Mouse (Mus musculus): ENCODE measurements around the gene Gja5.
"Not testable (repeated sequence)": the region's sequence is repeated elsewhere in the genome, so short reads cannot be mapped to it uniquely, and the experiment has no call there.

Gja5 gene

DNA sequence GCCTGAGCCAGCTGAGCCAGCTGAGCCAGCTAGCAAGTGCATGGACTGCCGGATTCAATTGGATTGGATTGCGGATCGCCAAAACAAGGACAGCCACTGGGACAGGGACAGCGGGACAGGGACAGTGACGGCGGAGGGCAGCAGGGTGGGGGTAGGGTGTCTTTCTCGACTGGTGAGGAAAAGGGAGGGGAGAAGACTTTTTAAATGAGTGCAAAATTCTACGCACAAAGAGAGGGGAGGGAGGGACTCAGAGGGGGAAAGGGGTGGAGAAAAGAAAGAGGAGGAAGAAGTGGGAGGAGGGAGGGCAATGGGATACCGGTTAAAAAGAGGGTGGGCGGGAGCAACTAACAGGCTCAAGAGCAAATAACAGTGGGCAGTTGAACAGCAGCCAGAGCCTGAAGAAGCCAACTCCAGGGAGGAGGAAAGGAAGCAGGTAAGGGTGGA is 127.6 kb downstream of the Gja5 start:
- in situ Hi-C loops (cut with MseI, MboI) = no loop called here

DNA sequence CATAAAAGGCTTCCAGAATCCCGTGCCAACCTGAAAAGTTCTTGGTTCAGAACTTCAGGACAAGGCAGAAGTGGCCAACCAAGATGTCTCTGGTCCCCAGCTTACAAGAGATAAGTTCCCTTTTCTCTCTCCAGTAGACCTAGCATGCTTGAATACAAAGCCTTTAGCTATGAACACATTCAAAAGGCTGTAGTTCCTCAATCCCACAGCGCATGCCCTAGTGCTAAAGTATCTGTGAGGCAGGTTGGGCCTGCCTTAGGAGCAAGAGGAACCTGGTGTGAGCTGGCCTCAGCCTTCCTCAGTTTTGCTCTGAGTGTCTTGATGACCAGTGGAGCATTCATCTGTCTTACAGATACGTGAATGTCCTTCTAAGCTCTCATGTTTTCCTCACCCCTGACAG is 131.1 kb downstream of the Gja5 start:
- in situ Hi-C loops (cut with MseI, MboI) = no loop called here

DNA sequence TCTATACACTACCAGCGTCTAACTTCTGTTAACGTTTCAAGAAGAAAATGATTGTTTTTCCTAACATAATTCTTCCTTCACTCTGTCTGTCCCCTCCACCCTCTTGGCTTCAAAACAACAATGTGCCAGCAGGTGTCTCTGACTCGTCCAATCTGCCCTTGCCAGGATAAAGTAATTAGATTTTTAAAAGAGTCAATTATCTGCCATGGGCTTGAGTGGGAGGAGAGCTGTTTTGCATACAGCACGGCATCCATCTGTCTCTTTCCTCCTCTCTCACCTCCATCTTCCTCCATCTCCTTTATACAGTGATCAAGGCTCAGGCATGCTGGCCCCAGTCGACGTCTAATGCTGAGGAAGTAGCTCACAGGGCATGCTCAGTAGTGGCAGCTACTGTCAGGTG is 132.6 kb downstream of the Gja5 start:
- in situ Hi-C loops (cut with MseI, MboI) = no loop called here

DNA sequence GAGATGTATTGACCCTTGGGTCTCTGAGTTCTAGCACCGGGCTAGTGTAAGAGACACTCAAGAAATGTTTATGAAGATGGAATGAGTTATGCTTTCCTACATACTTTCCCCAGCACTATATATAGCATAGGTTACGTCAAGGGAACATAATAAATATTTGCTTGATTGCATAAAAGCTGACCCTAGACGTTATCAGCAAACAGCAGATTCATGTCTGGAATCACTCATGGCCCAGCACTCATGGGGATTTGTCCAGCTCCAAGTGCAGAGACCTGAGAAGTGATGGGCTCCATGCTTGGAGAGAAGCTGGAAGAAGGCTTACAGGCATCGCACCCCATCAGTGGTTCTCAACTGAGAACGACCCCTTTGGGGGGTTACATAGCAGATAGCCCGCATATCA is 135.2 kb downstream of the Gja5 start:
- in situ Hi-C loops (cut with MseI, MboI) = loop anchor here in 1 of 2 experiments (10.0 kb wide), 1 partner anchor 95 kb away; no protein-coding TSS in a partner anchor

DNA sequence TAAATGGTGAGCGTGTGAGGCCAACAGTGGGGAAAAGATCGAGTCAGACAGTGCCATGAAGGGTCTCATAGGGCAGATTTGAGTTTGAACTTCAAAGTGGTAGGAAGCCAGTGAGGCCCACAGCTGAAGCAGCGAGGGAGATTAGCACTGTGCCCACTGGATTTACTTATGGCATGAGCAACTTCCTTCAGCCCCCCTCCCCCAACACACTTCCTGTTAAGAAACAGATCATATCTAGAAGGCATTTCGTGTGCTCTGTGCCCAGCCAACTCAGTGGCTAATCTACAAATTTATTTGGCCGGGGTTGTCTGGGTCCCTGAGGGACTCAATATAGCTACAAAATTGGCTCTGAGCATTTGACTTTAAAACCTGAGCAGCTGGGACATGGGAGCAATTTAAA is 139.7 kb downstream of the Gja5 start:
- in situ Hi-C loops (cut with MseI, MboI) = loop anchor here in 1 of 2 experiments (10.0 kb wide), 1 partner anchor 99 kb away; no protein-coding TSS in a partner anchor

DNA sequence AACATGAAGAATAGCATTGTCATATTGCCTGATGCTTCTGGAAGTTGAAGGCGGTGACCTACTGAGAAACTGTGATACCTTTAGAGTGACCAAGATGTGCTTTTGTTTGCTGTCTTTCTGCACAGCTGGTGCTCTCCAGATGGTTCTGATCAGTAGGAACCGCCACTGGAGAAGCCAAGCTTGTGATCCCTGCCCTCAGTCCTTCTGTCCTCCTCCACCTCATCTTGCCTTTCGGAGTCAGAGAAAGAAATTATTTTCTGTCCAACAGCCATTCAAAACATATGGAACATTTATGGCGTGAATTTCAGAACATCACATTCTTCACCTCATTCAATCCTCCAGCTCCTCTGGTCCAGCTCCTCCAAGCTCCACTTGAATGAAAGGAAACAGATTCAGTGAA is 143.3 kb downstream of the Gja5 start:
- in situ Hi-C loops (cut with MseI, MboI) = loop anchor here (5.0 to 10.0 kb wide), 2 partner anchors 103 to 105 kb away; no protein-coding TSS in a partner anchor

DNA sequence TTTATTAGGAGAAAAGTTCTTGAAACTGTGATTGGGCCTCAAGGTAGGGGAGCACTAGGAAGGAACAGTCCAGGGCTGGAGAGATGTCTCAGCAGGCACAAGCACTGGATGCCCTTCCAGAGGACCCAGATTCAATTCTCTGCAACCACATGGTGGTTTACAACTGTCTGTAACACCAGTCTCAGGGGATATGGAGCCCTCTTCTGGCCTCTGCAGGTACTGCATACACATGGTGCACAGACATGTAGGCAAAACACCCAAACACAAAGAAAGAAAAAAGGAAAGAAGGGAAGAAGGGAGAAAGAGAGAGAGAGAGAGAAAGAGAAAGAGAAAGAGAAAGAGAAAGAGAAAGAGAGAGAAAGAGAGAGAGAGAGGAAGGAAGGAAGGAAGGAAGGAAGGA is 143.9 kb downstream of the Gja5 start:
- in situ Hi-C loops (cut with MseI, MboI) = loop anchor here (5.0 to 10.0 kb wide), 2 partner anchors 104 to 106 kb away; no protein-coding TSS in a partner anchor

DNA sequence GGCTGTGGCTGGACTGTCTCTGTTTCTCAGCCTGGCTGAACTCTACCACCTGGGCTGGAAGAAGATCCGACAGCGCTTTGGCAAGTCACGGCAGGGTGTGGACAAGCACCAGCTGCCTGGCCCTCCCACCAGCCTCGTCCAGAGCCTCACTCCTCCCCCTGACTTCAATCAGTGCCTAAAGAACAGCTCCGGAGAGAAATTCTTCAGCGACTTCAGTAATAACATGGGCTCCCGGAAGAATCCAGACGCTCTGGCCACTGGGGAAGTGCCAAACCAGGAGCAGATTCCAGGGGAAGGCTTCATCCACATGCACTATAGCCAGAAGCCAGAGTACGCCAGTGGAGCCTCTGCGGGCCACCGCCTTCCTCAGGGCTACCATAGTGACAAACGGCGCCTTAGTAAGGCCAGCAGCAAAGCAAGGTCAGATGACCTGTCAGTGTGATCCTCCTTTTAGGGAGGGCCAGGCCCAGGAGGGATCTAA is 146.8 kb downstream of the Gja5 start:
- in situ Hi-C loops (cut with MseI, MboI) = loop anchor here in 1 of 2 experiments (10.0 kb wide), 1 partner anchor 1353 kb away; no protein-coding TSS in a partner anchor

DNA sequence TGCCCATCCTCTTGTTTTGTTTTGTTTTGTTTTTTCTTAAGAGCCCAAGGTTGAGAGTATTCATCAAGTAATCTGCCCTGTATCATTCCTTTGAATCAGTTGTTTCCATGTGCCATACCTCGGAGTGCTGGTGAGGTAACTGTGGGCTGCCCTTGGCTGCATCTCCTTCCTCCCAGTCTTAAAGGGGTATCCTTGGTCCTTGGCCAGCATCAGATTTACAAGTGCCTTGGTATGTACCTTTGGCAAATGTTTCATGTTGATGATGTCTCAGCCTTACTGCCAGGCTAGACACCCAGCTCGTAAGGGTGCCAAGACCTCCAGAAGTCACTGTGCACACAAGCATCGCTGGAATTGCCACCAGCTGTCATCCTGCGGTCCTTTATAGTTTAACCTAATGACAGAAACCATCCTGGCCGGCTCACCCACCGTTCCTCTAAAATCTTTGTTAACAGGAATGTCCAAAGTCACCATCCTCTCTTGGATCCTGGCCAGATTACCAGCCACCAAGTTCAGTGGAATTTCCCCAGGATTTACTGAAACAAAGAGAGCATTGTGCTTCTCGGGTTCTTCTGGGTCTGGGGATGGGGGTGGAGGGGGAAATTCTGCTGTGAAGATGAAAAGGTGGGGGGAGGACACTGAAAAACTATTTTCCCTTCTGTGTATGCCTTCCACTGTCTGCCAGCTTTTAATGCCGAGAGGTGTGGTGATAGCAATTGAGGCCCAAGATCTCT is 147.7 kb downstream of the Gja5 start:
- in situ Hi-C loops (cut with MseI, MboI) = loop anchor here in 1 of 2 experiments (10.0 kb wide), 1 partner anchor 1353 kb away; no protein-coding TSS in a partner anchor

DNA sequence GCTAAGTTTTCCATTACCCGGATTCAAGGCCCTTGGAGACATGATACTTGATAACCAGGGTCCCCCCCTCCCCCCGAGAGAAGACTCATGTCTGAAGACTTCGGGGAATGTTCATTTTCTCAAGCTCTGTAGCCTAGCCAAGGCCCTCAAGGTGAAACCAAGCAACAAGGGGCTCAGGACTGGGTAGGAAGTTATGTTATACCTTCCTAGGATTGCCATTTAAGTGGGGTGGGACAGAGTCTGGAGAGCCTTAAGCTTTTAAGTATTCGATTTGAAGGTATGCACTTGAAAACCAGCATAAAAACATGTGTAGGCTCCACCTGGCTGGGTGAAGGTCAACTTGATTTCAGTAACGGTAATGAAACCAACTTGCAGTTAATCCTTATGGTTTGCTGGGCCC is 154.2 kb downstream of the Gja5 start:
- in situ Hi-C loops (cut with MseI, MboI) = loop anchor here in 1 of 2 experiments (10.0 kb wide), 1 partner anchor 1346 kb away; no protein-coding TSS in a partner anchor

DNA sequence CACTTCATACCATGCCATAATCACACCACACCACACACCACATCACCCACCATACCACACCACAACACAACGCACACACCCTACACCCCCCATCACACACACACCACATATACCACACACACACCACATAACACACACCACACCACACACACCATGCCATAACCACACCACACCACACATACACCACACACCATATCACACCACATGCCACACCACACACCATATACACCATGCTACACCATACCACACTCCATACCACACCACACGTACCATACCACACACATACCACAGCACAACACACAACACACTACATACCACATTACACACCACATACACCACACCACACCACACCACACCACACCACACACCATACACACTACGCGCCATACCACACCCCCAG is 155.6 kb downstream of the Gja5 start:
- in situ Hi-C loops (cut with MseI, MboI) = no loop called here

DNA sequence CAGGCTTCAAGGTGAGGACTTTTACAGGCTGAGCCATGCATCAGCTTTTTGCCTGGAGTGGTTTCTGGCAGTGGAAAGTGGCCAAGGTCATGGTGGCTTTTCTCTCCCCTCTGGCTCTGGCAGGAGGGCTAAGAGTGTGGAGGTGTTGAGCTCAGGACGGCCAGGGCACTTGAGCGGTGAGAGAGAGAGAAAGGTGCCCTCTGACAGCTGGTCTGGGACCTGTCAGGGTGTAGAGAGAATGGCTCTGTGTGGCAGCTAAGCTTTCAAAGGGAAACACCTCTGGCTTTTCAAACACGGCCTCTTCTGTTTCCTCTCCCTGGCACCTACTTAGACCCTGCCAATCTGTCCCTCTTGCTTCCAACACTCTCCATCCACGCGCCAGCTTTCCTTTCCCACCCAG is 158.3 kb downstream of the Gja5 start:
- in situ Hi-C loops (cut with MseI, MboI) = no loop called here

DNA sequence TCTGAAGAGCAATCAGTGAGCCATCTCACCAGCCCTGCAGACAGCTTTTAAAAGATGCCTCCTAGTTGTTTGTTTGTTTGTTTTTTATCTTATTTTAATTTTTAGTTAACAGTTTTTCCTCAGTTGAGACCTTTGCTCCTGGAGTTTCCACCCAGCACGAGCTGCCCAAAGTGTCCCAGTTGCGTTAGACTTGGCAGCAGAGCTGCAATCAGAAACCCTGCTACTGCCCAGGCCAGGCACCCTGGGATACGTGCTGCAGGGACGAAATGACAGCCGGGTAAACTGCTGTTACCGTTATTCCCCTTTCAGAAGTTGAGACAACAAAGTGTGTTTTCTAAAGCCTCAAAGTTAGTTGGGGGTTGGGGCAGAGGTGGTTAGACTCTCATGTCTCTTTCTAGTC is 159.6 kb downstream of the Gja5 start:
- in situ Hi-C loops (cut with MseI, MboI) = no loop called here

DNA sequence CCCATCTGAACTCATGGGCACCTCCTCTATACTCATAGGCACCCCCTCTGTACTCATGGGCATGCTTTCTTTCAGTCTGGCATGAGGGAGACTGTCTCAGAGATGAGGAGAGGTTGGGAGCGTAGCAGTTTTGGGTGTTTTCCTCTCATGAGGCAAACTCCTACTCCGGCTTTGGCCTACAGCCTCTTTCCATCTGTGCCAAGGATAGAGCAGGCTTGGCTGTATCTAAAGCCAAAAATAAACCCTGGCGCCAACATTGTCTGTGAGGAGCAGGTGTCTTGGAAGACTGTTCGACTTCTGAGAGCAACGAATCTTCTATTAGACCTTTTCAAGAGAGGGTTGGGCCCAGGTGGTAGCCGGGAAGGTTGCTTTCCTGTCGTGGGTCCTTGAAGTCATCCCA is 165.1 kb downstream of the Gja5 start:
- in situ Hi-C loops (cut with MseI, MboI) = not testable (repeated sequence)

DNA sequence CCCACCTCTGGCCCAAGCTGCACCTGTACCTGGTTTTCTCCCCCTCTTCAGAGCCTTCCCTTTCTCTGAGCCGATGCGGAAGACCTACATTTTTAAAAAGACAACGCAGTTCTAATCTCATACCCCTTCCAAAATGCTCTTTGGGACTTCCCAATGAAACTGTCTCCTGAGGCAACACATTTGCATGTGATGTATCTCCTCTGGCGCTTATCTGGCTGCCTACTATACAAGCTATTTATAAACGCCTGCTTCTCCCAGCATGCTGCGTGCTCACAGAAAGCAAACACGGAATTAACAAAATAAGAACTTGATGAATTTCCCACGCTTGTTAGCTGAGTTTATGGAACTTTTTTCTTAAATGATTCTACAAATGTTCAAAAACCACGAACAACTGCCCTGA is 167.4 kb downstream of the Gja5 start:
- in situ Hi-C loops (cut with MseI, MboI) = not testable (repeated sequence)

DNA sequence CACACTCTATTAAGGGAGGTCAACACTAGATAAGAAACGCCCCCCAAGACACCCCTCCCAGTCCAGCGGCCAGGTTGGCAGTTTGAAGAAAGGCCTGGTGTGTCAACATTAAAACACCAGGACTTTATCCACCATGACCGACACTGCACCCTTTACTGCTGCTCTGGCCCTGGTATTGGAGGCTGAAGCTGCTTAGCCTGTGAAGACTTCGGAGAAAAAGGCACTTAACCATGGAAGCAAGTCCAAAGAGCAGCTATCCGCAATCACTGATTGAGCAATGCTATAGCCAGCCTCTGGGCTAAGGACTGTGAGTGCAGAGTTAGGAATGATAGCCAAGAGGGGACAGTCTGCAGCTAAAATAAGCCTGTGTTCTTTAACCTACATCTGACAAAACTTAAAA is 167.9 kb downstream of the Gja5 start:
- in situ Hi-C loops (cut with MseI, MboI) = not testable (repeated sequence)

DNA sequence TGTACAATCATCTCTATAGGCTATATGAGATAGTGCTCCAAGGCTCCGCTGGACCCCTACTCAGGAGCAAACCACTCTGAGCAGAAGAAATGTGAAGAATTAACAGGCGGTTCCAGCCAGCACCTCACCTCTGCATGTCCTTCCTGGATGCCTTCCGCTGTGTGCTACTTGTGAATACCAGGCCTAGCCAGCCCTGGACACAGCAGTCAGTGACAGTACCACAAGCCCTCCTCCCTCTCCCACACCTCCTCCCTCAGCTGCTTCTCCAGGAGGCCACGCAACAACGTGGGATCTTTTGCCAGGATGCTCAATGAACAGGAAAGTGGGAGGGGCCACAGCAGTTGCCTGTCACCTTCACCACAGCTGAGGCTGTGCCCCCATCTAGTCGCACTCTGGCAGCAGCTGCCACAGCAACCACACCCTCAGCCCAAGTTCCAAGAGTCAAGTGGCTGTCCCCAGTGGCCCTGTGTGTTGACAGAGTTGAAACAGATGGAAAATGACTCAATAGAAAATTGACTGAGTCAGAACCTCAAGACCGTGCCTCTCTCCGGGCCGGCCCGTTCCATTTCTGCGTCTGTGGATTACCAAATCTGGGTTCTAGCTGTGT is 171.4 kb downstream of the Gja5 start:
- in situ Hi-C loops (cut with MseI, MboI) = loop anchor here in 1 of 2 experiments (25.0 kb wide), 1 partner anchor 261 kb away; no protein-coding TSS in a partner anchor

DNA sequence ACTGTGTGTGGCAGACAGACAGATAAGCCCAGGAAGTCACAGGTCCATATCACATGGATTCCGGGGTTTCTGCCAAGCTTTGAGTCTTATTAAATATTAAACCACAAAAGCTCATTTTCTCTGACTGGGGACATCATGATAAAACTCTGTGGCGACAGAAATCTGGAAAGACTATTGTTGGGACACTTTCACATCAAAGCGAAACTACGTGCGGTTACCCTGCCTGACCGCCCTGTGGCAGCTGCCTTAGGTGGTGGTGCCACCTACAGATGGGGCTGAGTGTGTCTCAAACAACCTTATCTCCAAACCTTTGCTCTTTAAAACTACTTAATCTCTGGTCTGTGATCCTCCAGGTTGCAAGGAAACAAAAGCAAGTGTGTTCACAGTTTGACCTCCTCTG is 171.9 kb downstream of the Gja5 start:
- in situ Hi-C loops (cut with MseI, MboI) = loop anchor here in 1 of 2 experiments (25.0 kb wide), 1 partner anchor 261 kb away; no protein-coding TSS in a partner anchor

DNA sequence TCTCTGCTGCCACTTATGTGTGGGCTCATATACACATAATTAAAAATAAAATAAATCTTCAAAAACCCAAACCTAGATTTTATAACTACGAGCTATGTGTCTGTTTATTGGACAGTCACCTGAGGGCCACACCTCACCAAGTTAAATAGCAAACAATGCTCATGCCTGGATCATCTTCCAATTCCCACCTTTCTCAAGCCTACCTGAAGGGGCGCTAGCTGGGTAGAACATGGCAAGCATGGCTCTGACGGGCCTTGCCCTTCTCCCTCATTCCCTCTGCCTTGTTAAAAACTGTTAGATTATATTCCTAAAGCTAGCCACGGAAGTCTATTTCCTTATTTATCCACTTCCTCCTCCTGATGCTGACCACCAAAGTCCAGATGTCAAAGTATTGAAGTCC is 173.9 kb downstream of the Gja5 start:
- in situ Hi-C loops (cut with MseI, MboI) = loop anchor here in 1 of 2 experiments (25.0 kb wide), 1 partner anchor 259 kb away; no protein-coding TSS in a partner anchor

DNA sequence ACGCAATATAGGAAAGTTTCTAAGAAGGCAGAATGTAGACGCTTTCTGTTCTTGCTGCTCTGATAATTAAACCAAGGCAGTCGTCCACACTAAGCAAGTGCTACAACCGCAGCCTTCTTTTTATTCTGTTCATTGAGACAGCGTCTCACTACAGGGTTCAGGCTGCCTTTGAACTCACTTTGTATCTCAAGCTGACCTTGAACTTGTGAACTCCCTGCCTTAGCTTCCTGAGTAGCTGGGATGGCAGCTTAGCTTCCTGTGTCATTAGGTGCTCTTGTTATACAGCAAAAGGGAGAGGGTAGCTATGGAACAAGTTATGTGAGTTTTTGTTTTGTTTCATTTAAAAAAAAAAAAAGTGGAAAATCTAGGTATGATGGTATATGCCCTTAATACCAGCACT is 177.7 kb downstream of the Gja5 start:
- in situ Hi-C loops (cut with MseI, MboI) = loop anchor here (10.0 to 25.0 kb wide), 4 partner anchors 93 to 1323 kb away; no protein-coding TSS in a partner anchor

DNA sequence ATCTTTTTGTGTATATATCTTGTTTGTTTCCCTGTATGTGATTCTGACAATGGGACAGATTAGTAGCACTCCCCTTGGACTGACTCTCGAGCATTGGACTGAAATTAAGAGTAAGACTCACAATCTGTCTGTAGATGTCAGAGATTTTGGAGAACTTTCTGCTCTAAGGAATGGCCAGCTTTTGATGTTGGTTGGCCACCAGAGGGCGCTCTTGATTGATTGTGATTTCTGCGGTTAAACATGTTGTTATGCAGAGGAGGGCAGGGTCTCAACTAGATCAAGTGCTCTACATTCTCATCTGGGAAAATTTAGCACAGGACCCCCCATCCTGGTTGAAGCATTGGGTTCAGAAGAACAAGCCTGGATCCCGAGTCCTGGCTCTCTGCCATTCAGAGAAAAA is 182.8 kb downstream of the Gja5 start:
- in situ Hi-C loops (cut with MseI, MboI) = loop anchor here (10.0 to 25.0 kb wide), 4 partner anchors 87 to 1317 kb away; no protein-coding TSS in a partner anchor

DNA sequence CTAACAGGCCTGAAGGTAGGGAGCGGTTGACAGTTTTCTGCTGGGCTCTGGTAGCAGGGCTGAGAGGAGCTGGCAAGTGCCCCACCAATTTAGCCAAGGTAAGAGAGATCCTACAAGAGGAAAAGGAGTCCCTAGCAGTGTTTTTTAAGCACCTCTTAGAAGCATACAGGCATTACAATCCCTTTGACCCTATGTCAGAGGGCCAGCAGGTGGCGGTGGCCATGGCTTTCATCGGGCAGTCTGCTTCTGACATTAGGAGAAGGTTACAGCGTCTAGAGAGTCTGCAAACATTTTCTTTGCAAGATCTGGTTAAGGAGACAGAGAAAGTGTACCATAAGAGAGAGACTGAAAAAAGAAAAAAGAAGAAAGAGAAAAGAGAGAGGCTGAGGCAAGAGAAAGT is 183.8 kb downstream of the Gja5 start:
- in situ Hi-C loops (cut with MseI, MboI) = loop anchor here (10.0 to 25.0 kb wide), 4 partner anchors 87 to 1317 kb away; no protein-coding TSS in a partner anchor

Data from mouse trophoblast stem cell (cell line).